Mouse (Mus musculus) liver, adult 2 months (tissue): Measurements from ENCODE around the gene Serpinb12.

ENCODE experiments used
- CTCF ChIP-seq: fragments of 200-500 bp; IDR thresholded peaks from 2 replicates; pipeline ENCODE4 v1.5.1; 2011; ENCODE audit warnings: low read depth, low read length, control low read depth
- POLR2A ChIP-seq: fragments of 200-500 bp; IDR thresholded peaks from 2 replicates; pipeline ENCODE4 v1.6.1; 2011; ENCODE audit warnings: low read length, control low read depth; ENCODE audit not compliant: insufficient read depth; ENCODE audit errors: extremely low read depth

DNA sequence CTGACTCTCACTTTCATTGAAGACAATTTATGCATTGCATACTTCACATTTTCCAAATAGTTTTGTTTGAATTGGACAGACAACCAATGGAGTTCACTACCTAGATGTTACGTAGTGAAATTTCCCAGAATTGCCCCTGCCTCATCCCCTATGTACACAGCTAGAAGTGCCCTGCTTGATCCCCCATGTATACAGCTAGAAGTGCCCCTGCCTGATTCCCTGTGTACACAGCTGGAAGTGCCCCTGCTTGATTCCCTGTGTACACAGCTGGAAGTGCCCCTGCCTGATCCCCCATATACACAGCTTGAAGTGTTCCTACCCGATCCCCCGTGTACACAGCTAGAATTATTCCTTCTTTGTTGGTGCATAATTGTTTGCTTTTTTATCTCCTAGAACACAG, 72.1 kb downstream of the Serpinb12 start:
- TF ChIP-seq CTCF, result no peak
- TF ChIP-seq POLR2A, result no peak
